Mouse (Mus musculus) heart, adult 9 months (tissue): ENCODE data around the gene Cfap57.
"Not testable (repeated sequence)": the region's sequence is repeated elsewhere in the genome, so short reads cannot be mapped to it uniquely, and the experiment has no call there.

ENCODE experiments used
- DNase-seq, 2 experiments: peaks; one replicate each; pipeline ENCODE4 v3.0.0; 2022; ENCODE audit warnings: low spot score in 2 of 2

The Cfap57 gene

GRCm38 (mm10) chr4:118518208-118518607 lies 102.4 kb downstream of the Cfap57 start:
- DNase-seq = no peak

GRCm38 (mm10) chr4:118517497-118518146 lies 103.0 kb downstream of the Cfap57 start:
- no peak for DNase-seq

- peak; percentile 46 to 64 for DNase-seq
Measured at GRCm38 (mm10) chr4:118516699-118517496, 103.7 kb downstream of the Cfap57 start.

- peak; percentile 43 to 70 for DNase-seq
Measured at GRCm38 (mm10) chr4:118509050-118509449, 111.5 kb downstream of the Cfap57 start.

- not testable (repeated sequence) for DNase-seq
Measured at GRCm38 (mm10) chr4:118507171-118507570, 113.4 kb downstream of the Cfap57 start.

- peak; percentile 30 to 66 for DNase-seq
Measured at GRCm38 (mm10) chr4:118505551-118505950, 115.0 kb downstream of the Cfap57 start.
